Mouse (Mus musculus): ENCODE results near the gene Tmem255a.

Gene Tmem255a

GRCm38 (mm10) chrX:38251851-38252571 lies at the start of gene Tmem255a:
Tmem255a (minus strand) TSS chrX:38252439.
- peak in 1 of 2 experiments; percentile 22 for DNase-seq

GRCm38 (mm10) chrX:38259610-38260009 lies 7.4 kb upstream of the Tmem255a start:
- DNase-seq = no peak

- DNase-seq = peak; percentile 24 to 25
Observed at GRCm38 (mm10) chrX:38250352-38250950, 1.8 kb downstream of the Tmem255a start.

GRCm38 (mm10) chrX:38249640-38250351 lies 2.4 kb downstream of the Tmem255a start:
- peak; percentile 27 to 64 for DNase-seq

GRCm38 (mm10) chrX:38247601-38248000 lies 4.6 kb downstream of the Tmem255a start:
- no peak for DNase-seq

GRCm38 (mm10) chrX:38247108-38247507 lies 5.1 kb downstream of the Tmem255a start:
- no peak for DNase-seq

GRCm38 (mm10) chrX:38237731-38238130 lies 14.5 kb downstream of the Tmem255a start:
- DNase-seq = peak in 1 of 2 experiments; percentile 47

GRCm38 (mm10) chrX:38229888-38230287 lies 22.4 kb downstream of the Tmem255a start:
- DNase-seq = no peak

GRCm38 (mm10) chrX:38222757-38223156 lies 29.5 kb downstream of the Tmem255a start:
- no peak for DNase-seq

GRCm38 (mm10) chrX:38217676-38217991 lies 34.6 kb downstream of the Tmem255a start:
- no peak for DNase-seq

GRCm38 (mm10) chrX:38216986-38217675 lies 35.1 kb downstream of the Tmem255a start:
- no peak for DNase-seq

- no peak for DNase-seq
Observed at GRCm38 (mm10) chrX:38207392-38207791, 44.8 kb downstream of the Tmem255a start.

GRCm38 (mm10) chrX:38201816-38202215 lies 50.4 kb downstream of the Tmem255a start:
- DNase-seq = no peak

GRCm38 (mm10) chrX:38190458-38190764 lies 61.8 kb downstream of the Tmem255a start:
- DNase-seq = no peak

- peak; percentile 92 for DNase-seq
Observed at GRCm38 (mm10) chrX:38189552-38190457, 62.4 kb downstream of the Tmem255a start, which contains the start of gene Zbtb33. Zbtb33 (plus strand) TSS chrX:38189793.

GRCm38 (mm10) chrX:38185520-38185919 lies 66.7 kb downstream of the Tmem255a start:
- no peak for DNase-seq

GRCm38 (mm10) chrX:38181608-38182258 lies 70.5 kb downstream of the Tmem255a start:
- DNase-seq = peak; percentile 61 to 64

GRCm38 (mm10) chrX:38180656-38181607 lies 71.3 kb downstream of the Tmem255a start:
- DNase-seq = peak; percentile 8 to 23

GRCm38 (mm10) chrX:38179891-38180310 lies 72.3 kb downstream of the Tmem255a start:
- DNase-seq = peak; percentile 47 to 60

GRCm38 (mm10) chrX:38166592-38166991 lies 85.6 kb downstream of the Tmem255a start:
- no peak for DNase-seq
